Mouse (Mus musculus): Measurements from ENCODE around the gene Dmrtb1. TPM values are rescaled to one million over a fixed set of nuclear protein-coding genes. Genes with fewer than 3 reads are reported as not detected.

Gene Dmrtb1
- polyA plus RNA-seq, 1 experiment = not detected

DNA sequence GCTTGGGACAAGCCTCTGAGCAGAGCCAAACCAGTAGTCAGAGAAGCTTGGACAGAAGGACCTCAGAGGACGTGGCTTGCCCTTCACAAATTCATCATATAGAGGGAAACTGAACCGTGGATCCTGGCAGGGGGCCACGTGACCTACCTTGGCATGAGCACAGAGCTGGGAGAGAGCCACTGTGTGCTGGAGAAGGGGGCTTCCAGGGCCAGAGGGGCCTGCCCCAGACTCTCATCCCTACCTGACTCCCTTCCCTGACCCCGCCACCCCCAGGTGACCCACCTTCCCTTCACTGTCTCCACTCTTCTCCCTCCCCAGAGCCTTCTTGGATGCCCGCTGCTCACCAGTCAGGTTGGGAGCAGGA lies 30.8 kb downstream of the Dmrtb1 start:
- Histone ChIP-seq H3K4me1 (ENCODE audit: control insufficient read depth, insufficient read depth, low read length) (no peaks in the 10 kb centered on the region), H3K4me3 (ENCODE audit: insufficient read depth, low read length) (no peak overlapping the region), H3K27ac (ENCODE audit: insufficient read depth, low read depth, low read length) (no peak overlapping the region)
- TF ChIP-seq CTCF (IDR thresholded peaks at IDR 0.05; ENCODE audit: low read depth, low read length) (no peak), POLR2A (IDR thresholded peaks at IDR 0.05; ENCODE audit: borderline replicate concordance, low read depth, low read length) (no peak)

DNA sequence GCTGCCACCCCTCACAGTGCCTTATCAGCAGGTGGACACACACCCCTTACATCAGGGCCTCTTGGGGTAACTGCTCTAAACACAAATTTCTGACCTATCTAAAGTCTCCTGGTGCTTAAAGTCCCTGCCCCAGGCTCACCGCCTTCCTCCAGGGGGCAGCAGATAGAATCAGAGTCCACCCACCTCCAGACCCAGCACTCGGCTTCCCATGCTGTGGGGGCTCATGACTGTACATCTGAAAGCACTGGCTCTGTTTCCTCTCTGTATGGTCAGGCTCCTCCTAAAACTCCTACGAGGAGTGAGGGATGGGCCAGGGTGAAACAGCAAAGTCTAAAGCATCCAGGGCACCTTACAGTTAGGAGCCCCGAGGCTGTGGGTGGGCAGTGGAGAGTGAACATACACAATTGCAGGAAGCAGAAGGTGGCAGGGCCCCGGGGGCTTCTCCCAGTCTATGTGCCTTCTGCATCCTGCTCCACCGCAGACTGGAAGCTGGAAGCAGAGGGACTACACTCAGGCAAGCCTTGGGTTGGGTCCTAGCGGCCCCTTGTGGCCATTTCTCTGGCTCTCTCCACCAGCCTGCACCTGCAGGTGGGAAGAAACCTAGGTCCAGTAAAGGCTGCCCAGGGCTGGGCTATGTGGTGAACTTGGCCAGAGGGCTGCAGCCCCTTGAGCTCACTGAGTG lies 31.3 kb downstream of the Dmrtb1 start:
- TF ChIP-seq CTCF (IDR thresholded peaks at IDR 0.05; ENCODE audit: low read depth, low read length) = 0 out of 2 replicates have a peak, but pooled peaks have one; percentile 32
- TF ChIP-seq POLR2A (IDR thresholded peaks at IDR 0.05; ENCODE audit: borderline replicate concordance, low read depth, low read length) = no peak
- Histone ChIP-seq H3K4me1 (ENCODE audit: control insufficient read depth, insufficient read depth, low read length) (no peaks in the 10 kb centered on the region), H3K27ac (ENCODE audit: insufficient read depth, low read depth, low read length) (no peak overlapping the region), H3K4me3 (ENCODE audit: insufficient read depth, low read length) (no peak overlapping the region)

DNA sequence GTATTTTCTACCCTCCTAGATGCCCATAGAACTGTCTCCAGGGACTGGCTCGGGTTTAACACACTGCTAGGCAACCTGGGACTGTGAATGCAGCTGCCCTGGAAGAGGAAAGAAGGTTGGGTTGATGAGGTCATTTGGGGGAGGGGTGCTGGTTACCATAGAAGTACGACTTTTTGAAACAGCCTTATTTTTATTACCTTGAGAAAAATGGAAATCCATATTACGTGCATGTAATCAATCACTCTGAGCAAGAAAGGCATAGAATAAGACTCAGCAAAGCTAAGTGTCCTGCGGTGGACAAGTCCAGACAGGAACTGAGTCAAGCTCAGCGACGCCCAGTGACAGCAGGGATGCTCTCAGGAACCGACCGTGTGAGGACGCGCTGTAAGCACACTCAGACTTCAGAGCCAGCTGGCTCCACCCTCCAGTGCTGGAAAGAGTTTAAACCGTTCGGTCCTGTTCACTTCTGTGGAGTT lies 33.0 kb downstream of the Dmrtb1 start:
- no peak for TF ChIP-seq CTCF (IDR thresholded peaks at IDR 0.05; ENCODE audit: low read depth, low read length)
- TF ChIP-seq POLR2A (IDR thresholded peaks at IDR 0.05; ENCODE audit: borderline replicate concordance, low read depth, low read length) = no peak
- Histone ChIP-seq H3K27ac (ENCODE audit: insufficient read depth, low read depth, low read length) (no peak overlapping the region), H3K4me1 (ENCODE audit: control insufficient read depth, insufficient read depth, low read length) (no peaks in the 10 kb centered on the region), H3K4me3 (ENCODE audit: insufficient read depth, low read length) (no peak overlapping the region)

DNA sequence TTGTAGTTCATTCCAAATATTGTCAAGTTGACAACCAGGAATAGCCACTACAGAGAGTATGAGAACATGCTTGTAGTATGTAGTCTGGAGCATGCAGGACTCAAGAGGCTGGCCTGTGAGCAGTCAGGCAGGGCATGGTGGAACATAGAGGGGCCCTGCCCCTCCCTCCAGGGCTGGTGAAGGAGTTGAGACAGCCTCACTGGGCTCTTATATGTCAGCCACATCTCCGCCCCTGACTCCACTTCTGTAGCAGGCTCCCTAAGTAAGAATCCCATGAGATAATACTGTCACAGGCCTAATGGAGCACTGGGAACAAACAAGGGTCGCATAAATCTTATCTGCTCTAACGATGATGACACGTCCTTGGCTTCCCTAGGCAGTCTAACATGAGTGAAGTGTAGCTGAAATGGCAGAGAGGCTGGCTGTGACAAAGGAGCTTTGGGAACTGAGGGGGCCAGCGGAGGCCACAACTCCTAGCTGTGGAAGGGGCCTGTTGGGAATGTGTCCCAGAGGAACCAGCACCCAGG lies 35.0 kb downstream of the Dmrtb1 start:
- H3K4me1 ChIP-seq (ENCODE audit: control insufficient read depth, insufficient read depth, low read length) = no peaks in the 10 kb centered on the region
- TF ChIP-seq CTCF (IDR thresholded peaks at IDR 0.05; ENCODE audit: low read depth, low read length) (no peak), POLR2A (IDR thresholded peaks at IDR 0.05; ENCODE audit: borderline replicate concordance, low read depth, low read length) (no peak)
- no peak overlapping the region for H3K4me3 ChIP-seq (ENCODE audit: insufficient read depth, low read length)

DNA sequence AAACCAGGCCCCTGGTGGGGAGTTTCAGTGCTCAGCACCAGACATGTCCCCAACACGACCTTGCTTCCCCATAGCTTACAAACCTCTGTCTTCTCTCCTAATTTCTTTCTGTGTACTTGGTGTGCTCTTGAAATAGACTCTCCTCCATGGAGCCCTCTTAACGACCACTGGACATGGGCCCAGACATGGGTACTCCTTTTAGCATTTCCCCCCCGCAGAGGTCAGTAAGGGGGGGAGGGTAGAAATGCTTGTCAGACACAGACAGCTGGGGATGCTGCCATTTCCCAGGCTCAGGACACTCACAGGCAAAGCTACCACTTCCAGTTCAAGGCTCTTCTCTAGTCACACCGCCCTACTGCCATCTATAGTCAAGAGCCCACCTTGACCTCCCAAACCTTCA lies 42.4 kb downstream of the Dmrtb1 start:
- no peak overlapping the region for H3K27ac ChIP-seq (ENCODE audit: insufficient read depth, low read depth, low read length)
- no peaks in the 10 kb centered on the region for H3K4me1 ChIP-seq (ENCODE audit: control insufficient read depth, insufficient read depth, low read length)
- H3K4me3 ChIP-seq (ENCODE audit: insufficient read depth, low read length) = no peak overlapping the region
- no peak for TF ChIP-seq POLR2A (IDR thresholded peaks at IDR 0.05; ENCODE audit: borderline replicate concordance, low read depth, low read length)
- no peak for TF ChIP-seq CTCF (IDR thresholded peaks at IDR 0.05; ENCODE audit: low read depth, low read length)

More for the DNA sequence above, 35.0 kb downstream of the Dmrtb1 start:
- no peak overlapping the region for H3K27ac ChIP-seq (ENCODE audit: insufficient read depth, low read depth, low read length)

DNA sequence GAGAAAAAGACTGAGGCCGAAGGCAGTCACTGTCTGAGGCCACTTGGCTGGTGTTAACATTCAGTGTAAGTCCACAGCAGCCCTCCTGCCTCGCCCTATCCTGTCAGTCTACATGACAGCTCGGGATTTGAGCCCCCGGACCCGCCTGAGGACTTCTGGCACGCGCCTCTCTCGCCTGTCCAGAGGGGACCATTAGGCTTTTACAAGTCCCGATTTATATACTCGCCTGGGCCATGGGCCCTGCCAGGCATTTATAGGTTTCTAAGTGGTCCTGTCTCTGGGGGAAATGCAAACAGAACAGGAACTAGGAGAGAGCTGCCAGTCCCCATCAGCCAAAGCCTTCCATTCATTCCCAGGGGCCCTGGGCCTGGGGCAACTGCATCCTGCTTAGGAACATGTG lies 45.7 kb downstream of the Dmrtb1 start:
- no peak overlapping the region for H3K4me3 ChIP-seq (ENCODE audit: insufficient read depth, low read length)
- TF ChIP-seq CTCF (IDR thresholded peaks at IDR 0.05; ENCODE audit: low read depth, low read length) = no peak
- TF ChIP-seq POLR2A (IDR thresholded peaks at IDR 0.05; ENCODE audit: borderline replicate concordance, low read depth, low read length) = no peak
- no peaks in the 10 kb centered on the region for H3K4me1 ChIP-seq (ENCODE audit: control insufficient read depth, insufficient read depth, low read length)
- no peak overlapping the region for H3K27ac ChIP-seq (ENCODE audit: insufficient read depth, low read depth, low read length)

DNA sequence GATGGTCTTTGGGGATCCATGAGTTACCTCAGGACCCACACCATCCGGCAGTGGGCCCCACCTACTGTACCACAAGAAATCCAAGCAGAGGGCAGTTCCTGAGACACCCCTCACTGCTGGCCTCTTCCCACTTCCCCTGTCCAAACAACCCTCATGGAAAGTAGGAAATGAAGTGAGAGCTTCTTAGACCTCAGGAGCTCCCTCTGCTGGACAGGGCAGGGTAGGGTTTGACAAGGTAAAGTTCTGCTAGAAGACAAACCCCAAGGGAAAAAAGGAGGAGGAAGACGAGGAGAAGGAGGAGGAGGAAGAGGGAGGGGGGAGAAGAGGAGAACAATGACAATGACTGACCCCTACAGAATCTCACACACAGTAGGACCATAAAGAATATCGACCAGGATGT lies 46.4 kb downstream of the Dmrtb1 start:
- Histone ChIP-seq H3K4me3 (ENCODE audit: insufficient read depth, low read length) (no peak overlapping the region), H3K4me1 (ENCODE audit: control insufficient read depth, insufficient read depth, low read length) (no peaks in the 10 kb centered on the region), H3K27ac (ENCODE audit: insufficient read depth, low read depth, low read length) (no peak overlapping the region)
- TF ChIP-seq POLR2A (IDR thresholded peaks at IDR 0.05; ENCODE audit: borderline replicate concordance, low read depth, low read length) (no peak), CTCF (IDR thresholded peaks at IDR 0.05; ENCODE audit: low read depth, low read length) (peak; percentile 71)

DNA sequence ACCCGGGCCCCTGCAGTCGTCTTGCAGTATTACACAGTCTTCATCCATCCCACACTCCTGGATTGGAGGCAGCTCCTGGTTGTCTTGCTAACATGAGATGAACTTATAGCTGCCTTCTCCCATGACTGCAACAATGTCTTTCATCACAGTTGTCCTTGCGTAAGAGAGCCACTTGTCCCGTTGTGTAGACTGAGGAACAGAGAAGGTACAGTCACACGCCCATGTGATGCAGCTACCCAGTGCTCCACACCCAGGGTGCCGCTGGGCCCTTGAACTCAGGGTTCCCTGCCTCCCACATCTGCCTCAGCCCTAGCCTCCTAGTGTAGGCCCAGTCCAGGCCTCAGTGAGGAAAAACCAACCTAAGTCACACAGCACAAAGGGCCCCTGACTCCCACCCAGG lies 47.9 kb downstream of the Dmrtb1 start:
- H3K4me3 ChIP-seq (ENCODE audit: insufficient read depth, low read length) = no peak overlapping the region
- no peaks in the 10 kb centered on the region for H3K4me1 ChIP-seq (ENCODE audit: control insufficient read depth, insufficient read depth, low read length)
- H3K27ac ChIP-seq (ENCODE audit: insufficient read depth, low read depth, low read length) = no peak overlapping the region
- TF ChIP-seq CTCF (IDR thresholded peaks at IDR 0.05; ENCODE audit: low read depth, low read length) (no peak; the same call in 1 of the 2 replicates), POLR2A (IDR thresholded peaks at IDR 0.05; ENCODE audit: borderline replicate concordance, low read depth, low read length) (no peak)

DNA sequence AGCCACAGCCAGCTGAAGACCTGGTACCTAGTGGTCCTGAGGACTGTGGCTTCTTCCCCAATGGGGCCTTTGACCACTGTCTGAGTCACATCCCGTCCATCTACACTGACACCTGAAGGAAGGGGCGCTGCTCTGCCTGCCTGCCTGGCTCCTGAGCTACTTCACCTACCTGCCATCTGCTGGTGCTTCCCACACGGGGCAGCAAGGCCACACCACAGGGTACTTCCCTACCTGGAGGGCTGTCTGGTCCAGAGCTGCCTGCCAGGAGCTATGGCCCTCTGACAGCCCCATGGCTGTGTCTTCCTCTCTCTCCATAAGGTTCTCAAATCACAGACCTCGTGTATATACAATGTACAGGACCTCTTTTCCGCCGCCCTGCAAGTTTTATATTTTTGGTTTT lies 49.4 kb downstream of the Dmrtb1 start:
- no peak overlapping the region for H3K27ac ChIP-seq (ENCODE audit: insufficient read depth, low read depth, low read length)
- H3K4me1 ChIP-seq (ENCODE audit: control insufficient read depth, insufficient read depth, low read length) = no peaks in the 10 kb centered on the region
- TF ChIP-seq POLR2A (IDR thresholded peaks at IDR 0.05; ENCODE audit: borderline replicate concordance, low read depth, low read length) (no peak), CTCF (IDR thresholded peaks at IDR 0.05; ENCODE audit: low read depth, low read length) (no peak)
- no peak overlapping the region for H3K4me3 ChIP-seq (ENCODE audit: insufficient read depth, low read length)

DNA sequence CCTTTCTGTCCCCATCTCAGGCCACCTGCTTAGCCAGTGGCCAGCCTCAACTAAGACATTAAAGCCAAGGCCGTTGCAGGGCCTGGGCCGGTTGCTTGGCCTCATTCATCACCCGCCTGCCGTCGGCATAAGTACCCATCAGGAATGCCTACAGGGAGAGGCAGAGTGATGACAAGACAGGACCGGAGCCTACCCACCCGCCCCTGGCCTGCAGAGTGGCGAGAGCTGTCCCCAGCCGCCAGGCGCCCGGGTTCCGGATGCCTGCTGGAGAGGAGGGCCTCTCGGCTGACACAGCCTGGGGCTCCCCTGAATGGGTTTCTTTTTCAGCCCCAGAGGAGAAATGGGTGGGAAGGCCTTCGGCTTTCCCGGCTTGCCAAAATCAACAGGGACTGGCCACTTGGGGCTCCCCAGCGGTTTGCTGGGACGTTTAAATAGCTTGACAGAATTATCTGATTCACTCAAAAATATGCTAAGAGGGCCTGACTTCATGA lies 55.1 kb downstream of the Dmrtb1 start:
- no peaks in the 10 kb centered on the region for H3K4me1 ChIP-seq (ENCODE audit: control insufficient read depth, insufficient read depth, low read length)
- H3K27ac ChIP-seq (ENCODE audit: insufficient read depth, low read depth, low read length) = no peak overlapping the region
- no peak overlapping the region for H3K4me3 ChIP-seq (ENCODE audit: insufficient read depth, low read length)
- TF ChIP-seq POLR2A (IDR thresholded peaks at IDR 0.05; ENCODE audit: borderline replicate concordance, low read depth, low read length) = no peak
- no peak for TF ChIP-seq CTCF (IDR thresholded peaks at IDR 0.05; ENCODE audit: low read depth, low read length)
